Mouse (Mus musculus): Measurements from ENCODE around the gene Dner. TPM values are rescaled to one million over a fixed set of nuclear protein-coding genes. Genes with fewer than 3 reads are reported as not detected.

Dner gene
- polyA plus RNA-seq (2015; fragmentation: Nextera tagmentation; extraction: Ambion mirVana): 296 and 343 TPM in 2 replicates

DNA sequence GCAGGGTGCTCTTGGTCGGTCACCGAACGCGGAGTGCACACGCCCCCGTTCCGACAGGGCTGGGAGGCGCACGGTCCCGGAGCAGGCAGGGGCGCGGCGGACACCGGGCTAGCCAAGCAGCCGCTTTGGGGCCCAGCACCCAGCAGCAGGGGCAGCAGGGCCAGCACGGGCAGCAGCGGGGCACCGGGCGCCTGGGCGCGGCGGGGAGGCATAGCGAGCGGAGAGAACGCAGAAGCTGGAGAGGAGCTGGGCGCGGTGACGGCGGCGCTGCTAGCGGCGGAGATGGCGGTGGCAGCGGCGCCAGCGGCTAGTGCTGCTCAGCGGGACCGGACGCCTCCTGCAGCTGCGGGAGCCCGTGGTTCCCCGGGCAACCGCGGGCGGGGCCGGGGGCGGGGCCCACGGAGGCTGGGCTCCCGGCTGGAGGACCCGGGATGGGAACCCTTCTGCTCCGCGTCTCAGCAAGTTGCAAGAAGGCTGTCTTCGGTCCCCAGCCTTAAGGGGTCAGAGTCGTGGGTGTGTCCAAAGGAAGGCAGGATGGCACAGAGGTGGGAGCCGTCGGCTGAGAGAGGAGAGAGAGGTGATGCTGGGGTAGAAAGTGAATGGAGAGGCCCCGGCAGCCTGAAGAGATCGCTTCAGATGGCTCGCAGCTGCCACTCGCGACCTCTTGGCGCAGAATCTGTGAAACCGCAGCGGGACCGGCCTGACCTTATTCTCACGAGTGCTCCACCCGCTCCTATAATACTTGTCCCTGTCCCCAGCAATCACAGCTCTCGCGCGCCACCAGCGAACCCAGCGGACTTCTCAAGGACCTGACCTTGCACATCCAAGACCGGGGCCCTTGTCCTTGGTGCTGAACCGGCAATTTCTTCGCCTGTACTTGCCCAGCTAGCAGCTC is at the start of gene Dner:
Dner (minus strand) TSS at position 705 of the 895 bp plus-strand sequence.
- Histone ChIP-seq H3K4me1 (replicated peaks) (peaks cover 38% of the 10 kb centered on the region), H3K27ac (replicated peaks) (peak within 1 kb of the TSS; percentile 93), H3K4me2 (peak within 1 kb of the TSS; percentile 88), H3K4me3 (peak within 1 kb of the TSS; percentile 72), H3K9ac (peak within 1 kb of the TSS; percentile 98), H3K9me3 (no peaks in the 10 kb centered on the region), H3K27me3 (no peaks in the 10 kb centered on the region), H3K36me3 (no peaks in the 10 kb centered on the region)
- under 1% methylated on average over 75 of the region's 75 CpGs for WGBS
- peak; percentile 86 for ATAC-seq (ENCODE audit: low FRiP score, low read depth)

DNA sequence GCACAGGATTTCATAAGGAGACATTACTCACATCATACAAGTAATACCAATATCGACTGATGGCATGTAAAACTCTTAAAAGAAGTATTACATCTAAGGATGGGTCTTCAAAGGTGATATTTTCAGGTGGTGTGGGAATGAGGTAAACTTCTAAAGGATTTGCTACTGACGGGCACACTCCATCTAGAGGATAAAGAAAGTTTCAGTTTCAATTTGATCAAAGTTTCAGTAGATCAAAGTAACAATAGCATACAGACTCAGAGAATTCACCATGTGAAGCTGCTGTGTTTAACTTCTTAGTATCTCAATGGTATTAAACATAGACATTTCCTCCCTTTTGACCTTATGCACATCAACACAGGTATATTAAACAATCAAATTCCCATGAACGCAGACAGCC is 46.1 kb upstream of the Dner start:
- ATAC-seq (ENCODE audit: low FRiP score, low read depth): no peak
- H3K4me2 ChIP-seq: no peak overlapping the region
- WGBS: 91% methylated on average over 3 of the region's 3 CpGs
- peaks cover 53% of the 10 kb centered on the region for H3K36me3 ChIP-seq
- H3K9me3 ChIP-seq: no peaks in the 10 kb centered on the region
- H3K27me3 ChIP-seq: no peaks in the 10 kb centered on the region
- H3K4me1 ChIP-seq (replicated peaks): no peaks in the 10 kb centered on the region
- no peak overlapping the region for H3K9ac ChIP-seq
- H3K27ac ChIP-seq (replicated peaks): no peak overlapping the region
- no peak overlapping the region for H3K4me3 ChIP-seq

GRCm38 (mm10) chr1:84740080-84740479 is 44.1 kb upstream of the Dner start:
- Histone ChIP-seq H3K4me2 (no peak overlapping the region), H3K4me3 (no peak overlapping the region), H3K4me1 (replicated peaks) (no peaks in the 10 kb centered on the region), H3K27me3 (no peaks in the 10 kb centered on the region), H3K9me3 (no peaks in the 10 kb centered on the region), H3K27ac (replicated peaks) (no peak overlapping the region), H3K36me3 (peaks cover 53% of the 10 kb centered on the region), H3K9ac (no peak overlapping the region)
- no peak for ATAC-seq (ENCODE audit: low FRiP score, low read depth)
- 94% methylated on average over 1 of the region's 1 CpGs for whole genome bisulfite sequencing

- H3K9ac ChIP-seq: no peak overlapping the region
- no peak overlapping the region for H3K27ac ChIP-seq (replicated peaks)
- 57% methylated on average over 1 of the region's 1 CpGs for WGBS
- no peaks in the 10 kb centered on the region for H3K27me3 ChIP-seq
- H3K4me3 ChIP-seq: no peak overlapping the region
- no peak for ATAC-seq (ENCODE audit: low FRiP score, low read depth)
- no peaks in the 10 kb centered on the region for H3K9me3 ChIP-seq
- no peak overlapping the region for H3K4me2 ChIP-seq
- peaks cover 45% of the 10 kb centered on the region for H3K36me3 ChIP-seq
- no peaks in the 10 kb centered on the region for H3K4me1 ChIP-seq (replicated peaks)
Measured at GRCm38 (mm10) chr1:84737097-84737496, 41.1 kb upstream of the Dner start.

DNA sequence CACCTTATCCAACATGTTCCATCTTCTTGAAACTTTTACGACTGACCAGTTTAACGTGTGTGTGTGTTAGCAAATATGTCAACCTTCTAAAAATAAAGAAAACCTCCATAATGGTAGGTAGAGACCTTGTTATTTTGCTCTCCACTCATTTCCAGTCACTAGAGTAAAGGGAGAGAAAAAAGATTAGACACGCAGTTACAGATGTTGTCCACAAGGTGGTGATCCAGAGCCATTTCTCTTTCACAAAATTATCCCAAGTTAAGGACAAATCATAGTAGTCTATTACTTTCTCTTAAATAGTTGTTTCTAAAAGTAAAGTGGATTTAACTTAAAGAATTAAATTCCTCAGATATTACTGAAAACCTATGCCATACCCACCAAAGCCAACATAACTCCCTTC is 37.8 kb upstream of the Dner start:
- Histone ChIP-seq H3K36me3 (peaks cover 41% of the 10 kb centered on the region), H3K9me3 (no peaks in the 10 kb centered on the region), H3K4me3 (no peak overlapping the region), H3K4me1 (replicated peaks) (no peaks in the 10 kb centered on the region), H3K27me3 (no peaks in the 10 kb centered on the region), H3K9ac (no peak overlapping the region), H3K4me2 (no peak overlapping the region), H3K27ac (replicated peaks) (no peak overlapping the region)
- WGBS: 65% methylated on average over 3 of the region's 3 CpGs
- ATAC-seq (ENCODE audit: low FRiP score, low read depth): no peak

- Histone ChIP-seq H3K4me2 (no peak overlapping the region), H3K9ac (no peak overlapping the region), H3K9me3 (no peaks in the 10 kb centered on the region), H3K36me3 (peaks cover 44% of the 10 kb centered on the region), H3K27ac (replicated peaks) (no peak overlapping the region), H3K4me1 (replicated peaks) (no peaks in the 10 kb centered on the region), H3K4me3 (no peak overlapping the region), H3K27me3 (no peaks in the 10 kb centered on the region)
- 82% methylated on average over 1 of the region's 1 CpGs for WGBS
- ATAC-seq (ENCODE audit: low FRiP score, low read depth): no peak
Measured at GRCm38 (mm10) chr1:84731763-84732162, 35.7 kb upstream of the Dner start.

DNA sequence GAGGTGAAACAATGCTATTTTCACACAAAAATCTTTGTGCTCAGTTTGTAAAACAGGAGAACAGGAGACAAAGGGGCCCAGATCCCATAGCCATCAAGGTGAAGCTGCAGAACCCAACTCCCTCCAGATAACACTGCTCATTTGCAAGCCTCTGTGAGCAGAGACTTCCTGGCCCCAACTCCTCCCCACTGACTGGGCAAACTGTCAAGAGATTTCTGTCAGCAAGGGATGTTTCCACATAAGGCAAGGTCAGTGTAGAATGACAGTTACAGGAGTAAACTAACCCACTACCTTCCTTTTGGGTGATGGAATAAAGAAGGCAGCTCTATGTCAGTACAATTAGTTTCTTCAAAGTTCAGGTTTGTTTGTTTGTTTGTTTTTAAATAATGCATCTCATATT is 26.8 kb upstream of the Dner start:
- no peak for ATAC-seq (ENCODE audit: low FRiP score, low read depth)
- Histone ChIP-seq H3K4me2 (no peak overlapping the region), H3K4me3 (no peak overlapping the region), H3K9me3 (no peaks in the 10 kb centered on the region), H3K36me3 (peaks cover 50% of the 10 kb centered on the region), H3K27ac (replicated peaks) (no peak overlapping the region), H3K4me1 (replicated peaks) (no peaks in the 10 kb centered on the region), H3K27me3 (no peaks in the 10 kb centered on the region), H3K9ac (no peak overlapping the region)

GRCm38 (mm10) chr1:84722371-84722770 is 26.4 kb upstream of the Dner start:
- H3K36me3 ChIP-seq: peaks cover 45% of the 10 kb centered on the region
- ATAC-seq (ENCODE audit: low FRiP score, low read depth): no peak
- H3K9me3 ChIP-seq: no peaks in the 10 kb centered on the region
- no peak overlapping the region for H3K4me2 ChIP-seq
- H3K4me3 ChIP-seq: no peak overlapping the region
- no peak overlapping the region for H3K9ac ChIP-seq
- 96% methylated on average over 3 of the region's 3 CpGs for WGBS
- no peaks in the 10 kb centered on the region for H3K4me1 ChIP-seq (replicated peaks)
- no peaks in the 10 kb centered on the region for H3K27me3 ChIP-seq
- no peak overlapping the region for H3K27ac ChIP-seq (replicated peaks)

DNA sequence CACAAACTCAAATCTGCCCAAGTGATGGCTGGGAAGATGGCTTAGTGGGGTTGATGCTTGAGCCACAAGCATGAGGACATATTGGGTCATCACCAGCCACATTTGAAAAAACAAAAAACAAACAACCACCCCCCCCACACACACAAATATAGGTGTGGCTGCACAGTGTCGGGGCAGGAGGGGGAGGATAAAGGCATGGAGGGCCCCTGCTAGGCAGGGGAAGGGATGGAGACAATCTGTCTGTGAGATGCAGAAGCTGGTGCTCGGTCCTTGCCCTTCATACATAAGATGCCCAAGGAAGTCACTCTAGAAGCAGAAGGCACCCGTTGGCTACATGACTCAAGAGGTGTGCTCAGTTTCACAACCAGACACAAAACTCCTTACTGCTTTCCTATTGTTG is 25.9 kb upstream of the Dner start:
- Histone ChIP-seq H3K9ac (no peak overlapping the region), H3K27me3 (no peaks in the 10 kb centered on the region), H3K36me3 (peaks cover 42% of the 10 kb centered on the region), H3K27ac (replicated peaks) (no peak overlapping the region), H3K4me1 (replicated peaks) (no peaks in the 10 kb centered on the region), H3K4me2 (no peak overlapping the region), H3K9me3 (no peaks in the 10 kb centered on the region), H3K4me3 (no peak overlapping the region)
- WGBS: 90% methylated on average over 3 of the region's 3 CpGs
- ATAC-seq (ENCODE audit: low FRiP score, low read depth): 0 out of 2 replicates have a peak, but pooled peaks have one; percentile 52

GRCm38 (mm10) chr1:84709810-84710785 is 14.1 kb upstream of the Dner start:
- Histone ChIP-seq H3K4me3 (peak overlapping the region; percentile 35), H3K4me2 (peak overlapping the region; percentile 58), H3K27me3 (no peaks in the 10 kb centered on the region), H3K9me3 (no peaks in the 10 kb centered on the region), H3K36me3 (no peaks in the 10 kb centered on the region), H3K9ac (peak overlapping the region; percentile 27; the same call in 1 of the 2 replicates), H3K4me1 (replicated peaks) (peaks cover 12% of the 10 kb centered on the region), H3K27ac (replicated peaks) (peak overlapping the region; percentile 82)
- WGBS: 10% methylated on average over 31 of the region's 31 CpGs
- ATAC-seq (ENCODE audit: low FRiP score, low read depth): peak; percentile 90

- Histone ChIP-seq H3K4me1 (replicated peaks) (peaks cover 12% of the 10 kb centered on the region), H3K9ac (peak overlapping the region; percentile 27; the same call in 1 of the 2 replicates), H3K9me3 (no peaks in the 10 kb centered on the region), H3K4me2 (peak overlapping the region; percentile 58), H3K4me3 (peak overlapping the region; percentile 35), H3K27ac (replicated peaks) (peak overlapping the region; percentile 82), H3K36me3 (no peaks in the 10 kb centered on the region), H3K27me3 (no peaks in the 10 kb centered on the region)
- WGBS: 24% methylated on average over 5 of the region's 5 CpGs
- ATAC-seq (ENCODE audit: low FRiP score, low read depth): peak; percentile 61
Measured at GRCm38 (mm10) chr1:84709406-84709805, 13.4 kb upstream of the Dner start.

- no peak for ATAC-seq (ENCODE audit: low FRiP score, low read depth)
- Histone ChIP-seq H3K27ac (replicated peaks) (no peak overlapping the region), H3K4me2 (no peak overlapping the region), H3K9ac (no peak overlapping the region), H3K36me3 (no peaks in the 10 kb centered on the region), H3K27me3 (no peaks in the 10 kb centered on the region), H3K4me3 (no peak overlapping the region), H3K4me1 (replicated peaks) (peaks cover 11% of the 10 kb centered on the region), H3K9me3 (no peaks in the 10 kb centered on the region)
- 97% methylated on average over 6 of the region's 6 CpGs for WGBS
Measured at GRCm38 (mm10) chr1:84700254-84700653, 4.2 kb upstream of the Dner start.
